Mouse (Mus musculus): ENCODE data around the gene Dync2li1. TPM values are rescaled to one million over a fixed set of nuclear protein-coding genes. Genes with fewer than 3 reads are reported as not detected.

Dync2li1 gene
- polyA plus RNA-seq, 1 experiment from 2014 or later: 59.9 TPM

GRCm38 (mm10) chr17:84656653-84657421 is 30.5 kb downstream of the Dync2li1 start:
- H3K9me3 ChIP-seq (replicated peaks; ENCODE audit: low read length): no peaks in the 10 kb centered on the region
- WGBS: 33% methylated on average over 19 of the region's 19 CpGs
- peak; percentile 48 for DNase-seq (ENCODE audit: low spot score)
- H3K4me1 ChIP-seq (replicated peaks; ENCODE audit: insufficient read depth, low read length): no peaks in the 10 kb centered on the region
- H3K36me3 ChIP-seq (ENCODE audit: insufficient read depth, low read length): no peaks in the 10 kb centered on the region
- H3K27ac ChIP-seq: no peak overlapping the region
- no peak overlapping the region for H3K4me3 ChIP-seq (replicated peaks; ENCODE audit: low read depth, low read length)
- H3K27me3 ChIP-seq (ENCODE audit: insufficient read depth, low read length): no peaks in the 10 kb centered on the region
- H3K9ac ChIP-seq (ENCODE audit: low read depth, low read length): no peak overlapping the region
- no peak for TF ChIP-seq CTCF (IDR thresholded peaks at IDR 0.05; ENCODE audit: low read depth)
- no peak overlapping the region for H3K4me2 ChIP-seq (ENCODE audit: low read length)
- no peak for ATAC-seq (replicated peaks; ENCODE audit: low FRiP score, low read depth)

GRCm38 (mm10) chr17:84657422-84657732 is 31.1 kb downstream of the Dync2li1 start:
- no peaks in the 10 kb centered on the region for H3K36me3 ChIP-seq (ENCODE audit: insufficient read depth, low read length)
- peak; percentile 22; the same call in 1 of the 2 replicates for TF ChIP-seq CTCF (IDR thresholded peaks at IDR 0.05; ENCODE audit: low read depth)
- H3K4me2 ChIP-seq (ENCODE audit: low read length): no peak overlapping the region
- no peak overlapping the region for H3K9ac ChIP-seq (ENCODE audit: low read depth, low read length)
- no peak overlapping the region for H3K4me3 ChIP-seq (replicated peaks; ENCODE audit: low read depth, low read length)
- 44% methylated on average over 3 of the region's 3 CpGs for WGBS
- ATAC-seq (replicated peaks; ENCODE audit: low FRiP score, low read depth): no peak; the same call in 1 of the 2 replicates
- no peak overlapping the region for H3K27ac ChIP-seq
- no peaks in the 10 kb centered on the region for H3K9me3 ChIP-seq (replicated peaks; ENCODE audit: low read length)
- H3K27me3 ChIP-seq (ENCODE audit: insufficient read depth, low read length): no peaks in the 10 kb centered on the region
- DNase-seq (ENCODE audit: low spot score): peak; percentile 66
- no peaks in the 10 kb centered on the region for H3K4me1 ChIP-seq (replicated peaks; ENCODE audit: insufficient read depth, low read length)

- H3K4me2 ChIP-seq (ENCODE audit: low read length): no peak overlapping the region
- H3K4me3 ChIP-seq (replicated peaks; ENCODE audit: low read depth, low read length): no peak overlapping the region
- H3K36me3 ChIP-seq (ENCODE audit: insufficient read depth, low read length): no peaks in the 10 kb centered on the region
- no peaks in the 10 kb centered on the region for H3K9me3 ChIP-seq (replicated peaks; ENCODE audit: low read length)
- WGBS: 45% methylated on average over 7 of the region's 7 CpGs
- no peak overlapping the region for H3K27ac ChIP-seq
- H3K4me1 ChIP-seq (replicated peaks; ENCODE audit: insufficient read depth, low read length): no peaks in the 10 kb centered on the region
- ATAC-seq (replicated peaks; ENCODE audit: low FRiP score, low read depth) (no peak), DNase-seq (ENCODE audit: low spot score) (peak; percentile 44)
- no peaks in the 10 kb centered on the region for H3K27me3 ChIP-seq (ENCODE audit: insufficient read depth, low read length)
- H3K9ac ChIP-seq (ENCODE audit: low read depth, low read length): no peak overlapping the region
- no peak for TF ChIP-seq CTCF (IDR thresholded peaks at IDR 0.05; ENCODE audit: low read depth)
Measured at GRCm38 (mm10) chr17:84657782-84658181, 31.5 kb downstream of the Dync2li1 start.

DNA sequence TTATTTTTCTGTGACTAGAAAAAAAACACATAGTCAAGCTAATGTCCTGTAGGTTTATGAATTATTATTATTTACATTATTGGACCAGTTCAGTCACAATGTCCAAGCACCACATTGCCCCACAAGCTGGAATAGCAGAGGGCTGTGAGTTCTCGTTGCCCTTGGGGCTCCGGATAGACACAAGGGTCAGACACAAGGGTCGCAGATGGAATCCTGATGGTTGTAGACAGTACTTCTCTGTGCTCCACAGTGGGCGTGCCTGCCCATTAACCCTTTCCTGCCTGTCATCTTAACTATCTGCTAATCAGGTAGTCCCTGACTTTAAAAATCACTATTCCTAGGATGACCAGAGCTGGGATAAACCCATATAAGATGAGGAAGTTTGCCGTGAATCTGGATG is 31.9 kb downstream of the Dync2li1 start:
- Histone ChIP-seq H3K27ac (no peak overlapping the region), H3K4me1 (replicated peaks; ENCODE audit: insufficient read depth, low read length) (no peaks in the 10 kb centered on the region), H3K27me3 (ENCODE audit: insufficient read depth, low read length) (no peaks in the 10 kb centered on the region), H3K36me3 (ENCODE audit: insufficient read depth, low read length) (no peaks in the 10 kb centered on the region), H3K9ac (ENCODE audit: low read depth, low read length) (no peak overlapping the region), H3K9me3 (replicated peaks; ENCODE audit: low read length) (no peaks in the 10 kb centered on the region), H3K4me3 (replicated peaks; ENCODE audit: low read depth, low read length) (no peak overlapping the region), H3K4me2 (ENCODE audit: low read length) (no peak overlapping the region)
- TF ChIP-seq CTCF (IDR thresholded peaks at IDR 0.05; ENCODE audit: low read depth): no peak
- DNase-seq (ENCODE audit: low spot score) (no peak), ATAC-seq (replicated peaks; ENCODE audit: low FRiP score, low read depth) (no peak)
- 35% methylated on average over 5 of the region's 5 CpGs for WGBS

DNA sequence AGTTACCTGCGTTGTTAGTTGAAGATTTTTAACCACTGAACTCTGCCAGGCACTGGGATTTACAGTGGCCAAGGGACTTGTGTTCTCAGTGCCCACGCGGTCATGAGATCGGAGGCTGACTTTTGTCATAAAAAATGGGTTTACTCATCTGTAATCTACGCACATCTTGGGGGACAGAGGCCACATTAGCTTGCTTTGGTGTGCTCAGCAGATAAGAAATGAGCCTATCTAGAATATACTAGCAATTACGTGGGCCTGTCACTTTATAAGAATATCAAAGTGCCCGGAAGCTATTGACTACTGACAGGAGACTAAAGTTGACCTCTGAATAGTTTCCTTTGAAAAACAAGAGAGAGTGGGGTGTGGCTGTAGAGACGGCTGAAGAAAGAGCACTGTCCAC is 32.7 kb downstream of the Dync2li1 start:
- no peak for TF ChIP-seq CTCF (IDR thresholded peaks at IDR 0.05; ENCODE audit: low read depth)
- Histone ChIP-seq H3K36me3 (ENCODE audit: insufficient read depth, low read length) (no peaks in the 10 kb centered on the region), H3K9me3 (replicated peaks; ENCODE audit: low read length) (no peaks in the 10 kb centered on the region), H3K4me3 (replicated peaks; ENCODE audit: low read depth, low read length) (no peak overlapping the region), H3K27ac (no peak overlapping the region), H3K27me3 (ENCODE audit: insufficient read depth, low read length) (no peaks in the 10 kb centered on the region), H3K4me2 (ENCODE audit: low read length) (no peak overlapping the region), H3K4me1 (replicated peaks; ENCODE audit: insufficient read depth, low read length) (no peaks in the 10 kb centered on the region), H3K9ac (ENCODE audit: low read depth, low read length) (no peak overlapping the region)
- WGBS: 76% methylated on average over 8 of the region's 8 CpGs
- DNase-seq (ENCODE audit: low spot score): no peak
- ATAC-seq (replicated peaks; ENCODE audit: low FRiP score, low read depth): no peak

- ATAC-seq (replicated peaks; ENCODE audit: low FRiP score, low read depth) (no peak), DNase-seq (ENCODE audit: low spot score) (peak; percentile 38)
- no peak for TF ChIP-seq CTCF (IDR thresholded peaks at IDR 0.05; ENCODE audit: low read depth)
- Histone ChIP-seq H3K4me2 (ENCODE audit: low read length) (no peak overlapping the region), H3K4me3 (replicated peaks; ENCODE audit: low read depth, low read length) (no peak overlapping the region), H3K4me1 (replicated peaks; ENCODE audit: insufficient read depth, low read length) (peaks cover 10% of the 10 kb centered on the region; the same call in 1 of the 2 replicates), H3K9me3 (replicated peaks; ENCODE audit: low read length) (no peaks in the 10 kb centered on the region), H3K9ac (ENCODE audit: low read depth, low read length) (no peak overlapping the region), H3K36me3 (ENCODE audit: insufficient read depth, low read length) (no peaks in the 10 kb centered on the region), H3K27ac (peak overlapping the region; percentile 58; the same call in 1 of the 2 replicates), H3K27me3 (ENCODE audit: insufficient read depth, low read length) (no peaks in the 10 kb centered on the region)
- WGBS: 14% methylated on average over 10 of the region's 10 CpGs
Measured at GRCm38 (mm10) chr17:84665053-84665452, 38.8 kb downstream of the Dync2li1 start.
